Mouse (Mus musculus): Measurements from ENCODE around the gene Rmnd5b. TPM values are rescaled to one million over a fixed set of nuclear protein-coding genes. Genes with fewer than 3 reads are reported as not detected.
"Not testable (repeated sequence)": the region's sequence is repeated elsewhere in the genome, so short reads cannot be mapped to it uniquely, and the experiment has no call there.

Gene Rmnd5b
- total and polyA plus RNA-seq, 3 experiments = 15.7 to 28.0 (median 27.6) TPM

- Histone ChIP-seq H3K4me3 (ENCODE audit: low read depth, low read length) (no peak overlapping the region), H3K36me3 (replicated peaks) (no peaks in the 10 kb centered on the region), H3K4me1 (ENCODE audit: insufficient read depth, low read depth, low read length) (peaks cover 46% of the 10 kb centered on the region), H3K27me3 (ENCODE audit: insufficient read depth, low read length) (no peaks in the 10 kb centered on the region), H3K9me3 (replicated peaks) (no peaks in the 10 kb centered on the region)
- ATAC-seq (ENCODE audit: extremely low read depth, insufficient number of reproducible peaks, low FRiP score, poor library complexity, severe bottlenecking) (no peak), DNase-seq (ENCODE audit: low spot score) (no peak)
- no peak for TF ChIP-seq TAL1 (conservative IDR thresholded peaks at IDR 0.05; ENCODE audit: low read depth, low read length)
- no peak for TF ChIP-seq GATA2 (IDR thresholded peaks at IDR 0.05; ENCODE audit: borderline replicate concordance, low read depth, low read length)
- no peak for TF ChIP-seq CTCF (IDR thresholded peaks at IDR 0.05; ENCODE audit: low read depth, low read length)
- TF ChIP-seq POLR2AphosphoS5 (IDR thresholded peaks at IDR 0.05; ENCODE audit: insufficient replicate concordance, low read depth, low read length) = no peak
- TF ChIP-seq GATA1 (IDR thresholded peaks at IDR 0.05; ENCODE audit: borderline replicate concordance, low read length) = no peak
Measured at GRCm38 (mm10) chr11:51614256-51614655, 21.4 kb downstream of the Rmnd5b start.

- not testable (repeated sequence) for DNase-seq (ENCODE audit: low spot score); H3K9me3 ChIP-seq (replicated peaks); H3K27me3 ChIP-seq (ENCODE audit: insufficient read depth, low read length); ATAC-seq (ENCODE audit: extremely low read depth, insufficient number of reproducible peaks, low FRiP score, poor library complexity, severe bottlenecking)
- Histone ChIP-seq H3K36me3 (replicated peaks) (peaks cover 12% of the 10 kb centered on the region), H3K4me1 (ENCODE audit: insufficient read depth, low read depth, low read length) (peaks cover 40% of the 10 kb centered on the region), H3K4me3 (ENCODE audit: low read depth, low read length) (peak overlapping the region; percentile 50; the same call in 1 of the 2 replicates)
Measured at GRCm38 (mm10) chr11:51609940-51610339, 25.8 kb downstream of the Rmnd5b start.

- Histone ChIP-seq H3K27me3 (ENCODE audit: insufficient read depth, low read length) (no peaks in the 10 kb centered on the region), H3K9me3 (replicated peaks) (no peaks in the 10 kb centered on the region), H3K4me3 (ENCODE audit: low read depth, low read length) (peak overlapping the region; percentile 50; the same call in 1 of the 2 replicates), H3K4me1 (ENCODE audit: insufficient read depth, low read depth, low read length) (peaks cover 40% of the 10 kb centered on the region), H3K36me3 (replicated peaks) (peaks cover 18% of the 10 kb centered on the region)
- ATAC-seq (ENCODE audit: extremely low read depth, insufficient number of reproducible peaks, low FRiP score, poor library complexity, severe bottlenecking) (peak; percentile 40; the same call in 1 of the 2 replicates), DNase-seq (ENCODE audit: low spot score) (no peak)
- TF ChIP-seq TAL1 (conservative IDR thresholded peaks at IDR 0.05; ENCODE audit: low read depth, low read length) (no peak), CTCF (IDR thresholded peaks at IDR 0.05; ENCODE audit: low read depth, low read length) (no peak), GATA1 (IDR thresholded peaks at IDR 0.05; ENCODE audit: borderline replicate concordance, low read length) (no peak), GATA2 (IDR thresholded peaks at IDR 0.05; ENCODE audit: borderline replicate concordance, low read depth, low read length) (no peak), POLR2AphosphoS5 (IDR thresholded peaks at IDR 0.05; ENCODE audit: insufficient replicate concordance, low read depth, low read length) (no peak)
Measured at GRCm38 (mm10) chr11:51609266-51609909, 26.3 kb downstream of the Rmnd5b start.

- DNase-seq (ENCODE audit: low spot score) (no peak), ATAC-seq (ENCODE audit: extremely low read depth, insufficient number of reproducible peaks, low FRiP score, poor library complexity, severe bottlenecking) (no peak)
- H3K27me3 ChIP-seq (ENCODE audit: insufficient read depth, low read length) = no peaks in the 10 kb centered on the region
- H3K9me3 ChIP-seq (replicated peaks) = no peaks in the 10 kb centered on the region
- H3K4me1 ChIP-seq (ENCODE audit: insufficient read depth, low read depth, low read length) = peaks cover 53% of the 10 kb centered on the region
- H3K4me3 ChIP-seq (ENCODE audit: low read depth, low read length) = peak overlapping the region; percentile 96
- peaks cover 40% of the 10 kb centered on the region for H3K36me3 ChIP-seq (replicated peaks)
- TF ChIP-seq TAL1 (conservative IDR thresholded peaks at IDR 0.05; ENCODE audit: low read depth, low read length) = no peak
Measured at GRCm38 (mm10) chr11:51607096-51607738, 28.5 kb downstream of the Rmnd5b start.

GRCm38 (mm10) chr11:51606447-51607095 is 29.1 kb downstream of the Rmnd5b start, which contains the start of gene Hnrnpab:
Gene Hnrnpab, minus strand, starts transcription at chr11:51606847.
- peaks cover 46% of the 10 kb centered on the region for H3K36me3 ChIP-seq (replicated peaks)
- ATAC-seq (ENCODE audit: extremely low read depth, insufficient number of reproducible peaks, low FRiP score, poor library complexity, severe bottlenecking) (peak; percentile 75), DNase-seq (ENCODE audit: low spot score) (peak; percentile 96)
- no peaks in the 10 kb centered on the region for H3K27me3 ChIP-seq (ENCODE audit: insufficient read depth, low read length)
- H3K9me3 ChIP-seq (replicated peaks) = no peaks in the 10 kb centered on the region
- H3K4me3 ChIP-seq (ENCODE audit: low read depth, low read length) = peak within 1 kb of the TSS; percentile 96
- TF ChIP-seq GATA2 (IDR thresholded peaks at IDR 0.05; ENCODE audit: borderline replicate concordance, low read depth, low read length) (no peak), POLR2AphosphoS5 (IDR thresholded peaks at IDR 0.05; ENCODE audit: insufficient replicate concordance, low read depth, low read length) (no peak; the same call in 1 of the 2 replicates)
- peaks cover 59% of the 10 kb centered on the region for H3K4me1 ChIP-seq (ENCODE audit: insufficient read depth, low read depth, low read length)

GRCm38 (mm10) chr11:51605602-51606446 is 29.9 kb downstream of the Rmnd5b start:
- Histone ChIP-seq H3K4me1 (ENCODE audit: insufficient read depth, low read depth, low read length) (peaks cover 66% of the 10 kb centered on the region), H3K4me3 (ENCODE audit: low read depth, low read length) (peak overlapping the region; percentile 96), H3K36me3 (replicated peaks) (peaks cover 53% of the 10 kb centered on the region), H3K27me3 (ENCODE audit: insufficient read depth, low read length) (no peaks in the 10 kb centered on the region), H3K9me3 (replicated peaks) (no peaks in the 10 kb centered on the region)
- TF ChIP-seq GATA1 (IDR thresholded peaks at IDR 0.05; ENCODE audit: borderline replicate concordance, low read length) = no peak
- TF ChIP-seq POLR2AphosphoS5 (IDR thresholded peaks at IDR 0.05; ENCODE audit: insufficient replicate concordance, low read depth, low read length) = peak; percentile 84; the same call in 1 of the 2 replicates
- ATAC-seq (ENCODE audit: extremely low read depth, insufficient number of reproducible peaks, low FRiP score, poor library complexity, severe bottlenecking) = no peak
- DNase-seq (ENCODE audit: low spot score) = peak; percentile 75

Measured in G1E (cell line).